Comparison of ENCODE assay signal across 20 mouse cellular contexts in the genomic region with DNA sequence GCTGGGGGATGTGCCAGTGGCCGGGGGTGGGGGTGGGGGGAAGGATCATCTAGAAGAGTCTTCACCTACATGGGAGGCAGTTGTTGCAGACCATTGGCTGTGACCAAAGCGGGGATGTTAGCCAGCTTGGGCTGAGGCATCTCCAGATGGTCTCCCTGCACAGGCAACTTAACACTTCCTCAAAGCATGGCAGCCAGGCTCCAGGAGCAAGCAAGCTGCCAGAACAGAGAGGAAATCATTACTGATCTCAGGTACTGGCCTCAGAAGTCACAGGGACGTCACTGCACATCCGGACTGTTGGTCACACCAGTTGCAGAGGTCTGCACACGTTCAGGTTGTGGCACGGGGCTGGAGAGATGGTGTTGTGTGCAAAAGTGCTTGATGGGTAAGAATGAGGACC.
DNase-seq lines count a peak whose midpoint lies in the region; ATAC-seq and TF ChIP-seq lines count a peak whose summit lies in the region.
"Had no signal": no experiment of that assay in that cellular context is flagged by ENCODE, and none has a peak within 500 bp of the region (broad histone marks: within the 10 kb centered on the region; RNA-seq: fewer than 3 reads in every experiment).

No protein-coding gene starts in this region.

- H3K27ac ChIP-seq in spleen, adult 2 months (ENCODE audit: insufficient read depth, low read length): peak overlapping the region; percentile 16; the same call in 1 of the 2 replicates
- H3K27ac ChIP-seq: embryonic facial prominence, embryonic 13.5 days; hindbrain, embryonic 15.5 days; kidney, postnatal 0 days; limb, embryonic 15.5 days; liver, embryonic 15.5 days; midbrain, embryonic 13.5 days had no signal

- H3K4me1 ChIP-seq in spleen, adult 2 months (ENCODE audit: control insufficient read depth, insufficient read depth, insufficient read length): no peaks in the 10 kb centered on the region
- H3K4me1 ChIP-seq: embryonic facial prominence, embryonic 13.5 days; hindbrain, embryonic 15.5 days; limb, embryonic 15.5 days; liver, embryonic 15.5 days had no signal

- H3K36me3 ChIP-seq in spleen, adult 2 months (ENCODE audit: control insufficient read depth, insufficient read depth, low read length): no peaks in the 10 kb centered on the region
- H3K36me3 ChIP-seq: embryonic facial prominence, embryonic 13.5 days; heart, embryonic 12.5 days; hindbrain, embryonic 15.5 days; limb, embryonic 15.5 days; liver, embryonic 15.5 days; midbrain, embryonic 13.5 days had no signal

- ATAC-seq in CD4-positive, CD25-positive, alpha-beta regulatory T cell, adult 4 months: no peak
- ATAC-seq: forebrain, embryonic 16.5 days; intestine, embryonic 16.5 days; midbrain, embryonic 13.5 days had no signal

- no peaks in the 10 kb centered on the region for H3K27me3 ChIP-seq in spleen, adult 2 months (ENCODE audit: control insufficient read depth, insufficient read depth, low read length)
- H3K27me3 ChIP-seq: embryonic facial prominence, embryonic 13.5 days; hindbrain, embryonic 15.5 days; liver, embryonic 15.5 days; midbrain, embryonic 13.5 days had no signal

- H3K4me3 ChIP-seq in spleen, adult 2 months (ENCODE audit: extremely low read depth, insufficient read depth, insufficient read length): no peak overlapping the region
- H3K4me3 ChIP-seq: embryonic facial prominence, embryonic 13.5 days; heart, embryonic 12.5 days; hindbrain, embryonic 15.5 days; limb, embryonic 15.5 days; liver, embryonic 15.5 days; midbrain, embryonic 13.5 days had no signal

- TF ChIP-seq CTCF in spleen, adult 2 months (IDR thresholded peaks at IDR 0.05; ENCODE audit: extremely low read depth, insufficient read depth, insufficient read length, insufficient replicate concordance): no peak

- no peak for TF ChIP-seq POLR2A in spleen, adult 2 months (IDR thresholded peaks at IDR 0.05; ENCODE audit: low read depth, low read length)

- intact Hi-C loops in heart, postnatal 14 days (cut with DNase I): no loop called here

- WGBS in spleen, adult 2 months: 39% methylated on average over 6 of the region's 6 CpGs

- DNase-seq in CD4-positive, CD25-positive, alpha-beta regulatory T cell, adult 2 months (ENCODE audit: low read depth, low spot score): peak; percentile 16
- DNase-seq in spleen, adult 2 months (ENCODE audit: low read depth in 1 of 2, low spot score in 2 of 2): no peak
- DNase-seq in spleen, adult 12 weeks (ENCODE audit: low spot score): no peak
- DNase-seq in thymus, postnatal 0 days (ENCODE audit: low spot score): peak; percentile 17
- DNase-seq in layer of hippocampus, adult 8-10 months (ENCODE audit: low spot score in 2 of 2): no peak
- no peak for DNase-seq in kidney, postnatal 4 days
- DNase-seq in heart, postnatal 14 days: no peak
- DNase-seq: adrenal gland, postnatal 36 days; cerebellum, adult 9-10 months; layer of hippocampus, postnatal 36 days had no signal

Comparison
In these comparisons a context has a peak if more than half of its experiments do, and no peak if none do; other contexts are left out.
1. DNase-seq: peak in CD4-positive, CD25-positive, alpha-beta regulatory T cell, adult 2 months (single experiment) and thymus, postnatal 0 days (single experiment); none in spleen, adult 2 months (0 of 2), spleen, adult 12 weeks (single experiment), layer of hippocampus, adult 8-10 months (0 of 2), kidney, postnatal 4 days (0 of 2) and heart, postnatal 14 days (0 of 2).